Mouse (Mus musculus): ENCODE measurements around the gene Fhit.

Fhit gene

DNA sequence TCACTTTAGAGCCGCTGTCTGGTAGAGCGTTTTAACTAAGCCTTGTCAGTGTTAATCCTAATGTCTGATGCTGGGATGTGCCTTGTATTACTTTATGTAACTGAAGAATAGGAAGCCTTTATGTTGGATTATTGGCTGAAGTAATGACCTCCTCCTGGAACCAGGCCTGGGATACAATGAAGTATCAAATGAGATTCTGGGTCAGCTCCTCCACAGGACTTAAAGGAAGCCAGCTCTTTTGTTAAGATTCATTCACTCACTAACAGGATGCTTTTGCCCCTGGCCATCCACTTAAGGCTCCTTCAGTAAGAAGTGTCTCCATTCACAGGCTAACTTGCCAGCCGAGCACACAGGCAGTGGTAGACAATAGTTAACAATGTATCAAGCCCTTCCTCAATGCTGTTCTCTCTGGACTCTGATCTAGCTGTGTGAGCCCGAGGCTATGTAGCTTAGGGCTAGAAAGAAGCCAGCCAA is 1466.6 kb downstream of the Fhit start:
- DNase-seq (ENCODE audit: low read depth, low spot score): no peak

DNA sequence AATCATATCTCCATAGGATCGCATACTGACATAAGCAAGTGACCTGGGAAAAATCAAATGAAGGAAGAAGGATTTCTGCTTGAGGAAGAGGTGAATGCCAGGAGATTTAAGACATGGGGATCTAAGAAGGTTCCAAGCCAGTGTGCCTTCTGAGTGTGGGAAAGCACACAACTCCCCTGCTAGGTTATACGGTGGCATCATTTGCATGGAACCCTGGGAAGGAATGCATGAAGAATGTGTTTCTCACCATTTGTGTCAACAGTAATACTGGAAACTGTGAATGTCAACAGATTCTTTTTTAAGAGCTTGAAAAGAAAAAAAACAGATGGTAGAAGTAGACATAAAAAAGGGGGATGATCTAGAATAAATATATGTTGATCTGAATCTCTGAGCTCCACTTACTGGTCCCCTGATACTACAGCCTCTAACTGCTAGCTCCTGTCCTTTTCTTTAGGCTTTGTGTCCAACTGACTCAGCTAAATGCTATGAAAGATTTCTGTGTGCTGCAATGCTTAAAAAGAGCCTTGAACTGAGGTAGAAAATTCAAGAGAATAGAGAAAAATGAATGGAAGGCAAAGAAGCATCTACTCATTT is 1473.1 kb downstream of the Fhit start:
- DNase-seq (ENCODE audit: low read depth, low spot score): no peak

DNA sequence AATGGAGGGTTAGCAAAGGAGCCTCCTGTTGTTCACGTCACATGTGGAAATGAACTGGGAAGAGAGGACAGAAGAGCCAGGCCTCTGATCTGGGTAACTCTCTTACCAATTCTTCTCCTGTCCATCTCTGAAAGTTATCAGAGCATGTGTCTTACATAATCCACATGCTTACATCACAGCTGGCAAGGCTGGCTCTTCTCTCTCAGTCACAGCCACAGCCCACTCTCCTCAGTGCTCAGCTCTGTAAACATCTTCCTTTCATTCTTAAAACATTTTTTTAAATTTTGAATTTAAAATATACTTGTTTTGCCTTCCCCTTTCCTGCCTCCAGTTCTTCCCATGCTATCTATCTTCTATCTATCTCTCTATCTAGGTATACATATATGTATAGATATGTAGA is 1477.5 kb downstream of the Fhit start:
- no peak for DNase-seq (ENCODE audit: low read depth, low spot score)

GRCm38 (mm10) chr14:9672728-9673127 is 1489.1 kb downstream of the Fhit start:
- no peak for DNase-seq (ENCODE audit: low read depth, low spot score)

DNA sequence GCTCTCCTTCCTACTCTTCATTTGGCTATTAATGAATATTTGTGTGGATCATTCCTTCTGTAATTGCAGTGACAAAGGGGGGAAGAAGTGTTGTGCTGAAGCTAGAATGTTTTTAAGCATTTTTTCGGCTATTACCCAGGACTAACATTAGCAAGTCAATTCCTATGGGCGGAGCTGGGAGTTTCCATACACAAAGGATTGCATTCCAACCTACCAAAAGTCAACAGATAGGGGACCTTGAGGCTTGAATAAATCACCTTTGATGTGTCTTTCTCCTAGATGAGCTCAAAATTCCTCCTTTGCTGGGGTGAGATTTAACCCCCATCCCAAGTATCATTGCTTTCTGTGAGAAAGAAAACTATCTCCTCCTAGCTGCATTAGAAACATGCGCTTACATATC is 1490.1 kb downstream of the Fhit start:
- no peak for DNase-seq (ENCODE audit: low read depth, low spot score)

DNA sequence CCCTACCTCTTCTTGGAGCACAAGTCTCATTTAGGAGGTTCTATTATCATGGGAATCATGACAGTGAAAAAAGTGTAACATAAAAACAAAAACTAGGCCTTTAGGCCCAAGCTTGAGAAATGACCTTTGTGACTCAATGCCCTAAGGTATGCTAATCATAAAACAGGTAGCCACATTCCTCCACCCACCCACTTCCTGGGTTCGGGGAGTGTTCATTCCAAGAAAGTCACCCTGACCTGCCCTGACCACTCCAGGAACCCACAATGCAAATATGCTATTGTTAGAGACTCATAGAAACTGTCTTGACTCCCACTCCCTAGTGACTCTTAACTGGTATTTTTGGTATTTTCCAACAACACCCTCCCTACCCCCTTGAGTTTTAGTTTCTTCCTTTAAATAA is 1492.1 kb downstream of the Fhit start:
- DNase-seq (ENCODE audit: low read depth, low spot score): no peak

DNA sequence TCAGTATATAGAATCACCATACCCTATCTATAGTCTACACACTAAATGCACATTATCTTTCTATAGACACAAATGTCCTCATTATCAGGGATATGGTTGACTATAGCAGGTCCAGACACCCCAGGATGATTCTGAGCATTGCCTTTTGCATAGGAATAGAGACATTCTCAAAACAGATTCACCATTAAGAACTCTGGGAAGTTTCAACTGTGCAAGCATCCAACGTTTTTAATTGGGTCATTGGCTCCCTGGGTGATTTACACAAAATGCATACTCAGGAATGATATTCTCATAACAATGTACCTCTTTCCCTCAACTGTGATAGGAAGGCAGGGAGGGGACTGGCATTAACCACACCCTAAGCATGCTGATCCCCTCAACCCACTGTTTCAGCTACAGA is 1503.4 kb downstream of the Fhit start:
- DNase-seq (ENCODE audit: low read depth, low spot score): no peak

GRCm38 (mm10) chr14:9651417-9651816 is 1510.4 kb downstream of the Fhit start:
- no peak for DNase-seq (ENCODE audit: low read depth, low spot score)

- peak; percentile 50 for DNase-seq (ENCODE audit: low read depth, low spot score)
Measured at GRCm38 (mm10) chr14:9648416-9648815, 1513.4 kb downstream of the Fhit start.

DNA sequence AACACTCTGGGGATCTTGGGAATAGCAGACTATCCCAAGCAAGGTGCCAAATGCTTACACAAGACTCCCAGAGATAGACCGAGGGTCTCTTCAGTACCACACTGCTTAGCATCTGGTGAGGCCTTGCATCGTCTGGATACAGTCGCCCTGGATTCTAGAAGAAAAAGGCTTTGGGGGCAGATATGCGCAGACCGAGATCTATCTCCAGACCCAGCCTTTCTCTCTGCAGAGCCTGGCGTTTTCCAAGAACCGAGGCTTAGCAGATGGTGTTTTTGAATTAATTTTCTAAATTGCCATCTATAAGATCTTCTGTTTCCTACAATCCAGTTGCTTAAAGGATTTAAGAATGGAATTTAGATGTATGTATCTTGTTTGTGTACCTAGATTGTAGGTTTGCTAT is 1515.6 kb downstream of the Fhit start:
- DNase-seq (ENCODE audit: low read depth, low spot score): no peak

DNA sequence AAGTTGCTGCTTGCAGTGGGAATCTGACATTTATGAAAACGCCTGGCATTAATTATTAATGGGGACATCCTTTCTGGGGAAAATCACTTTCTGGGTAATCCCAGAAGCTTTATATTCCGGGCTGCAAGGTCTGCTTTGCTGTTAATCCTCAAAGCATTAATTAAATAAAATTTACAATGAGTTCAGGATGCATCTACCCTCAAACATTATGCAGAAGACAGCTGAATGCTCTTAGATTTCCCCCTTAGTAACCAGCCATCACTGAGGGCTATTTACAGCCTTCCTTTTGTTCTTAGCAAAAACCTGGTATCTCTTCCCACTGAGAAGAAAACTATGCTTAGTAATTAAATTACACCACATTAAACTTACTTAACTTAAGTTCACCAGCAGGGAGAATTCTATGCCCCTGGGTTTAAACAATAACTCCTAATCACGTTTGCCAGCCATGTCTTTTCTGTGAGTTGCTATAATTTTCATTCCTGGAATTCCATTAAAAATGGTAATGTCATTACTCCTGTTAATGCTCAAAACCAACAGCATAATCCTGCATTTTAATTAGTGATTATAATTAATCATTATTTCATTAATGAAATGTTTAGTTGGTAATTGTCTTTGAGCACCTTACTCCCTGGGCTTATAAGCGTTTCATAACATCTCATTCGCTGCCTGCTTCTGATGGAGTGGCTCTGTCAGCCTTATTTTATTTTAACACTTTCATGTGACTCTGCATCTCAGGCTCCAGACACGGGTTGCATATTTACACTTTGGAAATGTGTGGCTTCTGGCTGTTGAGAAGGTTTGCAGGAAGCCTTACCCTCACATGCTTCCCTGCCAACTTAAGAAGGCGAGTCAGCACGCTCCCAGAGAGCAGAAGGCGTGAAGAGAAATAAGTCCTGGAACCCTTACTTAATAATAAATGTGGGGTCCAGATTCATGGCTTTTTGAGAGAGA is 1517.3 kb downstream of the Fhit start:
- no peak for DNase-seq (ENCODE audit: low read depth, low spot score)

- DNase-seq (ENCODE audit: low read depth, low spot score): no peak
Measured at GRCm38 (mm10) chr14:9643700-9644099, 1518.1 kb downstream of the Fhit start.

- DNase-seq (ENCODE audit: low read depth, low spot score): no peak
Measured at GRCm38 (mm10) chr14:9642628-9643027, 1519.2 kb downstream of the Fhit start.

DNA sequence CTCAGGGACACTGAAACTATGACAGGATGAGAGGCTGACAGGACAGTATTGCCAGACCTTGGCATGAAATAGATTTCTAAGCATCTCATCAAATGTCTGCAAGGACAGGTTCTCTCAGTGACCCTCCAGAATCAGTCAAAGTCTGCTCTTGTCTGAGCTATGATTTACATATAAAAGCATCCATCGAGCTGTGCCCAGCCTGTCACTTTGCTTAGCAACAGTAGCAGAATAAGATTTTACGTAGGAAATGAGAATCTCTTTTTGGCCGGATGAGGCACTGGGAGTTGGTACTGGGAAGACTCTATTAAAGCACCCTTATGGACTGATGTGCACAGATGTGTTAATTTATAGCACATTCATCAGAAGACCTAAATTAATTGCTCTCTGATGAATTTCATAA is 1519.8 kb downstream of the Fhit start:
- no peak for DNase-seq (ENCODE audit: low read depth, low spot score)

GRCm38 (mm10) chr14:9634247-9634991 is 1527.4 kb downstream of the Fhit start:
- no peak for DNase-seq (ENCODE audit: low read depth, low spot score)

GRCm38 (mm10) chr14:9632537-9632936 is 1529.3 kb downstream of the Fhit start:
- no peak for DNase-seq (ENCODE audit: low read depth, low spot score)

DNA sequence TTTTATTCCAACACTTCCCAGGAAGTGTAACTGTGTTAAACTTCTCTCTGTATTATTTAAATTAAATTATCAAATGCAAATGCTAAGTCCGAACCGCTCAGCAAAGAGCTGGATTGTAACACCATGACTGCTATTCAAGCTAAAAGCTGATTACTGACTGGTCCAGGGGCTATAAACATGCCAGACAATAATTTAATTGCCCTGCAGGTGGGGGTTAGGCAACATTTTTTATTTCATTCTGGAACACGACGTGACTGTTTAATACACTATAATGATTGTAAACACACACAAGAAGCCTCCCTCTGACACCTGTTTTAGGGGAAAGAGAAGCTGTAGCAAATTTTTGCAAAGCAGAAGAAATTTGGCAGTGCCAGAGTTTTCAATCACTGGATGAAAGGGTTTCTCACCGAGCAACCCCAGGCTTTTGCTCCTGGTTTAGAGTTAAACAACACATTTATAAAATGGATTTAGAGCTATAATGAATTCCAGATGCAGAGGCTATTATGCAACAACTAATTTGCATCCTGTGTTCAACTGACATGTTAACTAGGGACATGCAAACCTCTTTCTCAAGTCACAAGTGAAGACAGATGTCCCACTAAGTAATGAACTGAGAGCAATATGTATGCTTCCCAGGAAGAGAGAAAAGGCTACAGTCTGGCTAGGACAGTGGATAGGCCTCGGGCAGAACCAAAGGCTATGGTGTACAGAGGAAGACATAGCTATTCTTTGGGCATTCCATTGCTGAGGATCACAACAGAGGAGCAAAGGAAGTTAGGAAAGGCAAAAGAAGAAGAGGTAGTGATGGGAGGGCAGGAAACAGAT is 1538.4 kb downstream of the Fhit start:
- no peak for DNase-seq (ENCODE audit: low read depth, low spot score)

DNA sequence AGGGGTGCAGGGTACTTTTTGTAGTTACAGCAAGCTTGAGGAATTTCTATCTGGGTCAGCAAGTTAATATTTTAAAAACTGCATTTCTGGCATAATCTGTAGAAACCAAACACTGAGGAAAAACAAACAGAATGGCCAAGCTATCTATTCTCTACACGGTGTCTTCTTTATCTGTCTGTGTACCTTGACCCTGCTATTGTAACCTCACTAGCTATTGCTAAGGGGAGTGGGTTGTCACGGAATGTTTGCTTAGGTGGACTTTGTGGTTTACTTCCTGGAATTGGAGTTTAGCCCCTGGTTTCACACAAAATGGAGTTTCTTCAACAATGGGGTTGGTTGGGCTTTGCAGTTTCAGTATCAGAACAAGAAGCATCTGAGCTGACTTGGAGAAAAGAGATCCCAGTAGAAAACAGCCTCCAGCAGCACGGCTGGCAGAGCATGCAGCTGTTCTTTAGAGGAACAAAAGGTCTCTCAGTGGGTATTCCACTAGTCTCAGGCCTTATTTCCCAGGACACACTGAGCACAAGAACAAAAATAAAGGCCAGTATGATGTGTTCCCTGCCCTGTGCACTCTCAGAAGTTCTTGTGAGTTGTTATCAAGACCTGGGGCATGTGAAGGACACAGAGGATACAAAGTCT is 1540.8 kb downstream of the Fhit start:
- no peak for DNase-seq (ENCODE audit: low read depth, low spot score)

- DNase-seq (ENCODE audit: low read depth, low spot score): no peak
Measured at GRCm38 (mm10) chr14:9619840-9620239, 1542.0 kb downstream of the Fhit start.

- DNase-seq (ENCODE audit: low read depth, low spot score): no peak
Measured at GRCm38 (mm10) chr14:9613126-9613525, 1548.7 kb downstream of the Fhit start.

- no peak for DNase-seq (ENCODE audit: low read depth, low spot score)
Measured at GRCm38 (mm10) chr14:9609120-9609519, 1552.7 kb downstream of the Fhit start.
